In genomic region chr14:31323849-31324792, GRCm38 (mm10) we compare ENCODE assay signal across 7 mouse cellular contexts. TPM values are rescaled to one million over a fixed set of nuclear protein-coding genes. Genes with fewer than 3 reads are reported as not detected.
DNase-seq lines count a peak whose midpoint lies in the region; ATAC-seq and TF ChIP-seq lines count a peak whose summit lies in the region.

Dnah1 (minus strand) TSS chr14:31323896.

- no peak for DNase-seq in Patski (ENCODE audit: low read depth, low spot score)
- DNase-seq in c-Kit-positive CD71-negative TER-119-negative erythroid progenitor cells, embryonic 14.5 days (ENCODE audit: low read depth): peak; percentile 64
- DNase-seq in gastrocnemius, postnatal 25 days: peak; percentile 16
- peak; percentile 67 for DNase-seq in intestine, embryonic 14.5 days (ENCODE audit: low spot score)
- peak; percentile 41 for DNase-seq in naive thymus-derived CD4-positive, alpha-beta T cell, adult 2 months (ENCODE audit: low read depth)
- DNase-seq in testis, postnatal 14 days (ENCODE audit: low spot score): peak; percentile 47

- H3K4me1 ChIP-seq in intestine, embryonic 14.5 days (replicated peaks; ENCODE audit: control insufficient read depth, insufficient read depth, low read length): no peaks in the 10 kb centered on the region
- peaks cover 17% of the 10 kb centered on the region for H3K4me1 ChIP-seq in liver, embryonic 15.5 days (replicated peaks)

- peak; percentile 44 for ATAC-seq in Patski
- ATAC-seq in intestine, embryonic 14.5 days (replicated peaks; ENCODE audit: low FRiP score, low TSS enrichment, low read depth): peak; percentile 61; the same call in 1 of the 2 replicates
- peak; percentile 53 for ATAC-seq in liver, embryonic 15.5 days (ENCODE audit: insufficient read depth)

- no peaks in the 10 kb centered on the region for H3K9me3 ChIP-seq in intestine, embryonic 14.5 days (ENCODE audit: control insufficient read depth, low read length)
- H3K9me3 ChIP-seq in liver, embryonic 15.5 days (replicated peaks): no peaks in the 10 kb centered on the region

- H3K9ac ChIP-seq in intestine, embryonic 14.5 days (ENCODE audit: low read length): peak within 1 kb of the TSS; percentile 33
- H3K9ac ChIP-seq in liver, embryonic 15.5 days: peak within 1 kb of the TSS; percentile 42

- POLR2A ChIA-PET in Patski (lab: Charles Lee): interaction anchor here (0.9 kb wide), 1 partner anchor 11 kb away, joined by 4 read pairs; no protein-coding TSS in a partner anchor

- CTCF ChIA-PET in Patski (lab: Charles Lee): interaction anchor here (1.1 to 1.9 kb wide), 3 partner anchors 19 to 52 kb away, joined by 3 to 9 read pairs (median 4); no protein-coding TSS in a partner anchor

- H3K4me3 ChIP-seq in intestine, embryonic 14.5 days (ENCODE audit: low read depth, low read length): peak within 1 kb of the TSS; percentile 32
- peak within 1 kb of the TSS; percentile 50 for H3K4me3 ChIP-seq in liver, embryonic 15.5 days (replicated peaks)

- in situ Hi-C loops in Patski (cut with MboI; ENCODE audit: low pct_unique_long_range_greater_than_20kb): no loop called here

- 30% methylated on average over 28 of the region's 28 CpGs for WGBS in intestine, embryonic 14.5 days
- 10% methylated on average over 28 of the region's 28 CpGs for WGBS in liver, embryonic 15.5 days (ENCODE audit: insufficient replicate concordance)

- no peaks in the 10 kb centered on the region for H3K36me3 ChIP-seq in intestine, embryonic 14.5 days (ENCODE audit: control insufficient read depth, insufficient read depth, low read length)
- no peaks in the 10 kb centered on the region for H3K36me3 ChIP-seq in liver, embryonic 15.5 days (replicated peaks)

- peaks cover 3% of the 10 kb centered on the region for H3K27me3 ChIP-seq in Patski
- H3K27me3 ChIP-seq in intestine, embryonic 14.5 days (replicated peaks; ENCODE audit: control insufficient read depth, insufficient read depth, low read length): no peaks in the 10 kb centered on the region
- no peaks in the 10 kb centered on the region for H3K27me3 ChIP-seq in liver, embryonic 15.5 days

- H3K27ac ChIP-seq in intestine, embryonic 14.5 days (ENCODE audit: low read depth): no peak within 1 kb of the TSS
- peak within 1 kb of the TSS; percentile 58 for H3K27ac ChIP-seq in liver, embryonic 15.5 days (replicated peaks)

- no peak for TF ChIP-seq CTCF in Patski (IDR thresholded peaks at IDR 0.05)

- H3K4me2 ChIP-seq in intestine, embryonic 14.5 days (ENCODE audit: low read length): peak within 1 kb of the TSS; percentile 59
- H3K4me2 ChIP-seq in liver, embryonic 15.5 days: peak within 1 kb of the TSS; percentile 77

RNA-seq across cellular contexts. Expression of gene Dnah1, which starts in this region (rescaled TPM):
- 0.10 TPM for polyA plus RNA-seq in Patski (2021)
- under 1 TPM; 0.16 to 0.18 TPM for total RNA-seq in gastrocnemius, postnatal 25 days (2021)
- 5.4 and 6.9 TPM in 2 replicates for polyA plus RNA-seq in intestine, embryonic 14.5 days (2014; fragmentation: Nextera tagmentation; extraction: Ambion mirVana)
- 0.09 and 0.14 TPM in 2 replicates for polyA plus RNA-seq in liver, embryonic 15.5 days (2015; fragmentation: Nextera tagmentation; extraction: Ambion mirVana)

Comparison
In these comparisons a context has a peak if more than half of its experiments do, and no peak if none do; other contexts are left out.
1. Peak in ATAC-seq in Patski; RNA of the gene not detected or under 1 TPM.
2. Peak in DNase-seq in gastrocnemius, postnatal 25 days; RNA of the gene not detected or under 1 TPM.
3. Peak in ATAC-seq, H3K4me3 ChIP-seq, H3K27ac ChIP-seq, H3K9ac ChIP-seq and H3K4me2 ChIP-seq in liver, embryonic 15.5 days; RNA of the gene not detected or under 1 TPM.